Mouse (Mus musculus): ENCODE measurements at regions not wholly inside any gene's neighbourhood (a gene's known extent, or its start where the extent isn't known, plus 50 kb on each side); places are given as distances from the start of the nearest gene placed in this dataset.

GRCm38 (mm10) chr17:45824977-45825376 lies 91.3 kb upstream of the 1600014C23Rik start:
- DNase-seq (ENCODE audit: low spot score in 2 of 2) = no peak

- DNase-seq (ENCODE audit: low spot score in 2 of 2) = no peak
Observed at GRCm38 (mm10) chr17:45823501-45823900, 89.9 kb upstream of the 1600014C23Rik start.

GRCm38 (mm10) chr17:45822427-45822826 lies 88.8 kb upstream of the 1600014C23Rik start:
- no peak for DNase-seq (ENCODE audit: low spot score in 2 of 2)

- no peak for DNase-seq (ENCODE audit: low spot score in 2 of 2)
Observed at GRCm38 (mm10) chr17:45821356-45821755, 87.7 kb upstream of the 1600014C23Rik start.

- DNase-seq (ENCODE audit: low spot score in 2 of 2) = no peak
Observed at GRCm38 (mm10) chr17:45819143-45819542, 85.5 kb upstream of the 1600014C23Rik start.

GRCm38 (mm10) chr17:45816566-45816965 lies 82.9 kb upstream of the 1600014C23Rik start:
- no peak for DNase-seq (ENCODE audit: low spot score in 2 of 2)

- no peak for DNase-seq (ENCODE audit: low spot score in 2 of 2)
Observed at GRCm38 (mm10) chr17:45815833-45816232, 82.2 kb upstream of the 1600014C23Rik start.

- DNase-seq (ENCODE audit: low spot score in 2 of 2) = no peak
Observed at GRCm38 (mm10) chr17:45815341-45815740, 81.7 kb upstream of the 1600014C23Rik start.

GRCm38 (mm10) chr17:45814586-45814985 lies 80.9 kb upstream of the 1600014C23Rik start:
- no peak for DNase-seq (ENCODE audit: low spot score in 2 of 2)

- DNase-seq (ENCODE audit: low spot score in 2 of 2) = no peak
Observed at GRCm38 (mm10) chr17:45813956-45814355, 80.3 kb upstream of the 1600014C23Rik start.

- DNase-seq (ENCODE audit: low spot score in 2 of 2) = no peak
Observed at GRCm38 (mm10) chr17:45812289-45812955, 78.8 kb upstream of the 1600014C23Rik start.

GRCm38 (mm10) chr17:45811632-45812221 lies 78.1 kb upstream of the 1600014C23Rik start:
- DNase-seq (ENCODE audit: low spot score in 2 of 2) = no peak

GRCm38 (mm10) chr17:45809728-45810127 lies 76.1 kb upstream of the 1600014C23Rik start:
- DNase-seq (ENCODE audit: low spot score in 2 of 2) = no peak

GRCm38 (mm10) chr17:45808374-45808773 lies 74.7 kb upstream of the 1600014C23Rik start:
- no peak for DNase-seq (ENCODE audit: low spot score in 2 of 2)

GRCm38 (mm10) chr17:45807452-45807851 lies 73.8 kb upstream of the 1600014C23Rik start:
- no peak for DNase-seq (ENCODE audit: low spot score in 2 of 2)

- no peak for DNase-seq (ENCODE audit: low spot score in 2 of 2)
Observed at GRCm38 (mm10) chr17:45806831-45807230, 73.2 kb upstream of the 1600014C23Rik start.

GRCm38 (mm10) chr17:45806430-45806829 lies 72.8 kb upstream of the 1600014C23Rik start:
- DNase-seq (ENCODE audit: low spot score in 2 of 2) = no peak

GRCm38 (mm10) chr17:45805471-45806082 lies 71.9 kb upstream of the 1600014C23Rik start:
- DNase-seq (ENCODE audit: low spot score in 2 of 2) = peak in 1 of 2 experiments; percentile 40

- no peak for DNase-seq (ENCODE audit: low spot score in 2 of 2)
Observed at GRCm38 (mm10) chr17:45803331-45803730, 69.7 kb upstream of the 1600014C23Rik start.

- DNase-seq (ENCODE audit: low spot score in 2 of 2) = no peak
Observed at GRCm38 (mm10) chr17:45802439-45802838, 68.8 kb upstream of the 1600014C23Rik start.

GRCm38 (mm10) chr17:45799725-45800124 lies 66.1 kb upstream of the 1600014C23Rik start:
- no peak for DNase-seq (ENCODE audit: low spot score in 2 of 2)

- no peak for DNase-seq (ENCODE audit: low spot score in 2 of 2)
Observed at GRCm38 (mm10) chr17:45798996-45799395, 65.4 kb upstream of the 1600014C23Rik start.

GRCm38 (mm10) chr17:45798456-45798855 lies 64.8 kb upstream of the 1600014C23Rik start:
- DNase-seq (ENCODE audit: low spot score in 2 of 2) = no peak
